Mouse (Mus musculus) embryo, embryonic 11.5 days (tissue): ENCODE results near the gene Wdr64.

ENCODE experiments used
- DNase-seq: peaks from one replicate; pipeline ENCODE4 v3.0.0-alpha.2; 2012; ENCODE audit warnings: low read depth, low spot score

Wdr64 gene

GRCm38 (mm10) chr1:175725771-175726170 is 27.4 kb downstream of the Wdr64 start:
- DNase-seq: no peak

GRCm38 (mm10) chr1:175754576-175755364 is 56.4 kb downstream of the Wdr64 start:
- DNase-seq: no peak

- no peak for DNase-seq
These were observed 96.3 kb downstream of the Wdr64 start for GRCm38 (mm10) chr1:175794668-175795067.

- DNase-seq: no peak
These were observed 110.0 kb downstream of the Wdr64 start for GRCm38 (mm10) chr1:175808356-175808755.

- no peak for DNase-seq
These were observed 113.2 kb downstream of the Wdr64 start for GRCm38 (mm10) chr1:175811625-175812024.

GRCm38 (mm10) chr1:175823815-175824438 is 125.5 kb downstream of the Wdr64 start:
- DNase-seq: no peak

- DNase-seq: no peak
These were observed 130.1 kb downstream of the Wdr64 start for GRCm38 (mm10) chr1:175828539-175828938.

GRCm38 (mm10) chr1:175829220-175829619 is 130.8 kb downstream of the Wdr64 start:
- DNase-seq: no peak

- DNase-seq: no peak
These were observed 157.1 kb downstream of the Wdr64 start for GRCm38 (mm10) chr1:175855515-175855914.
